Comparison of ENCODE assay signal across 13 mouse cellular contexts in the genomic region with DNA sequence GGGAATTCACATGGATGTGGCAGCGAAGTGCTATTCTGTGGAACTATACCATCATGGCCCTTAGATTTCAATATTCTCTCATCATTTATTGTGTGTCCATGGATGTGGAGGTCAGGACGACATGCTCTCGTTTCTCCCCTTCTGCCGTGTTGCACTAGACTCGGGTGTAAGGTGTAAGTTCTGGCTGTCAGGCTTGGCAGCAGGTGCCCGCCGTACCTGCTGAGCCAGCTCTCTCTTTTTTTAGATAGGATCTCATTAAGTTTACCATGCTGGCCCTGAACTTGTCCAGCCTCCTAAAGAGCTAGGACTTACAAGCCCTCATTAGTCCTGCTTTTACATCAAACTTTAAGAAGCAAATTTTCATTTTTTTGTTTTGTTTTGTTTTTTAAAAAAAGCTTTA. TPM values are rescaled to one million over a fixed set of nuclear protein-coding genes. Genes with fewer than 3 reads are reported as not detected.
"Had no signal": no experiment of that assay in that cellular context is flagged by ENCODE, and none has a peak within 500 bp of the region (broad histone marks: within the 10 kb centered on the region; RNA-seq: fewer than 3 reads in every experiment).

No protein-coding gene starts in this region.

- DNase-seq: liver, postnatal 0 days; lung, adult 2 months; lung, postnatal 14 days; lung, postnatal 36 days; right cerebral cortex, postnatal 14 days; spleen, adult 18-20 months; thymus, adult 18-20 months; thymus, postnatal 14 days; thymus, postnatal 36 days had no signal

RNA-seq across cellular contexts. Expression of a gene that starts 25.1 kb away (rescaled TPM):
- total RNA-seq: megakaryocyte progenitor cell, adult 5-6 weeks; midbrain, postnatal 0 days; monocyte, adult 5-6 weeks; neutrophil, adult 5-6 weeks had no signal
